Mouse (Mus musculus) bone marrow macrophage, adult 2 months (primary cell): Measurements from ENCODE around the gene Phf10.

Experiments
- CTCF ChIP-seq: IDR thresholded peaks from 2 replicates; pipeline ENCODE4 v1.5.1; 2012; ENCODE audit warnings: low read depth, mild to moderate bottlenecking, low read length, moderate library complexity
- POLR2A ChIP-seq: IDR thresholded peaks from 2 replicates; pipeline ENCODE4 v1.6.1; 2012; ENCODE audit warnings: mild to moderate bottlenecking, low read depth, low read length, borderline replicate concordance

DNA sequence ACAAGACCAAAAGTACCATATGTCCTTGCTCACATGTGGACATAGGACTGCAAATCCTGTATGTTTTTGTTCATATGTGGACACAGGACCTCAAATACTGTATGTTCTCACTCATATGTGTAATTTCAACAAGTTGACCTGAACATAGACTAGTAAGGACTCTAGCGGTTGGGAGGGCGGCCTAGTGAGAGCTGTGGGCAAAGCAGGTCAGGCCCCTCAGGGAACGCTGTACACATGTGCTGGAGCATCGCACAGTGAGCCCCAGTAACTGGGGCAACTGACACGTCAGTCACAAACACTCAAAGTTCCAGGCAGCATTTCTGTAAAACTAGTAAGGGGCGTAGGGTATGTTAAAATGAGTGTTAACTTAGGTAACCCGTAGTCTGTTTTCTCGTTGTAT lies 48.1 kb downstream of the Phf10 start:
- TF ChIP-seq POLR2A (no peak), CTCF (no peak)
